Mouse (Mus musculus): ENCODE results near the gene Agrn.

DNA sequence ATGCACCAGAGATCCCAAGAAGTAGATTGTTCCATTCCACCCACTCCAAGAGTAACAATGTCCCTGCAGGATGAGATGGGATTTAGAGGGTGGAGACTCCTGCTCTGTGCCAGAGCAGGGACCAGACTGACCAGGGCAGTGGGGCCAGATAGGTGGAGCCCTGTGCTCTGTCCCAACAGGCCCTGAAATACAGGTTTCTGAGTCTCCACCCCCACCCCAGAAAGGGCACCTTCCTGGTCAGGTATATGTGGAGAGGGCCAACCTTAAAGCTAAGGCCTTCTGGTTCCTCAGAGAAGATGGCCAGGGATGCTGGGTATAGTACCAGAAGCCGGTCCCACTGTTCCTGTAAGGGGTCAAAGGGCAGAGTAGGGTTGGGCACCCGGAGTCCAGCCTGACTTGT, 27.0 kb upstream of the Agrn start:
- TF ChIP-seq CTCF (IDR thresholded peaks at IDR 0.05; ENCODE audit: low read depth) = no peak
- no peak for TF ChIP-seq EP300 (IDR thresholded peaks at IDR 0.05; ENCODE audit: low read depth)
